Comparison of ENCODE assay signal across 8 mouse cellular contexts in genomic region chr19:5071545-5072369, GRCm38 (mm10). TPM values are rescaled to one million over a fixed set of nuclear protein-coding genes. Genes with fewer than 3 reads are reported as not detected.
DNase-seq lines count a peak whose midpoint lies in the region; ATAC-seq lines count a peak whose summit lies in the region.

No protein-coding gene starts in this region.

- 2% methylated on average over 40 of the region's 40 CpGs for WGBS in intestine, embryonic 15.5 days
- under 1% methylated on average over 39 of the region's 40 CpGs for WGBS in neural tube, embryonic 13.5 days

- DNase-seq in 3T3-L1 (ENCODE audit: low read depth, low spot score) (peak; percentile 99), MN1 (ENCODE audit: low spot score) (peak; percentile 91)
- DNase-seq in embryo, embryonic 10.5 days (ENCODE audit: low spot score), result peak; percentile 96
- peak; percentile 84 to 87 for DNase-seq in lung, adult 18-20 months
- DNase-seq in right cerebral cortex, adult 18-20 months, result no peak

- peak overlapping the region; percentile 90 for H3K4me2 ChIP-seq in intestine, embryonic 15.5 days (replicated peaks)
- peak overlapping the region; percentile 76 for H3K4me2 ChIP-seq in neural tube, embryonic 13.5 days

- ATAC-seq in granulocyte monocyte progenitor cell, adult 5-6 weeks (replicated peaks; ENCODE audit: poor library complexity, severe bottlenecking), result peak; percentile 72
- peak; percentile 90 for ATAC-seq in intestine, embryonic 15.5 days
- ATAC-seq in neural tube, embryonic 13.5 days (ENCODE audit: low read depth), result peak; percentile 78

- no peaks in the 10 kb centered on the region for H3K36me3 ChIP-seq in intestine, embryonic 15.5 days
- H3K36me3 ChIP-seq in neural tube, embryonic 13.5 days, result no peaks in the 10 kb centered on the region

- H3K27me3 ChIP-seq in intestine, embryonic 15.5 days (replicated peaks), result peaks cover 21% of the 10 kb centered on the region
- H3K27me3 ChIP-seq in neural tube, embryonic 13.5 days, result peaks cover 62% of the 10 kb centered on the region

- H3K9me3 ChIP-seq in intestine, embryonic 15.5 days, result no peaks in the 10 kb centered on the region
- H3K9me3 ChIP-seq in neural tube, embryonic 13.5 days, result no peaks in the 10 kb centered on the region

- H3K9ac ChIP-seq in intestine, embryonic 15.5 days, result peak overlapping the region; percentile 48
- H3K9ac ChIP-seq in neural tube, embryonic 13.5 days, result peak overlapping the region; percentile 68

- H3K4me3 ChIP-seq in intestine, embryonic 15.5 days (replicated peaks), result peak overlapping the region; percentile 55
- H3K4me3 ChIP-seq in neural tube, embryonic 13.5 days, result peak overlapping the region; percentile 43

- peak overlapping the region; percentile 88 for H3K27ac ChIP-seq in intestine, embryonic 15.5 days
- H3K27ac ChIP-seq in neural tube, embryonic 13.5 days (replicated peaks), result peak overlapping the region; percentile 79

- peaks cover 56% of the 10 kb centered on the region for H3K4me1 ChIP-seq in intestine, embryonic 15.5 days (replicated peaks)
- H3K4me1 ChIP-seq in neural tube, embryonic 13.5 days (replicated peaks), result peaks cover 62% of the 10 kb centered on the region

RNA-seq across cellular contexts. Expression of gene Cd248, which starts 3.9 kb away (rescaled TPM):
- not detected in 2 replicates for total RNA-seq in granulocyte monocyte progenitor cell, adult 5-6 weeks (2014; fragmentation: Nextera tagmentation)
- total RNA-seq in granulocyte monocyte progenitor cell, adult 5-6 weeks (2017), result not detected in 2 replicates
- polyA plus RNA-seq in intestine, embryonic 15.5 days (2015; fragmentation: Nextera tagmentation; extraction: Ambion mirVana), result 47.7 and 48.0 TPM in 2 replicates
- polyA plus RNA-seq in neural tube, embryonic 13.5 days (2015; fragmentation: Nextera tagmentation; extraction: Ambion mirVana), result 26.3 and 28.2 TPM in 2 replicates

RNA-seq across cellular contexts. Expression of gene Tmem151a, which starts 13.6 kb away (rescaled TPM):
- total RNA-seq in granulocyte monocyte progenitor cell, adult 5-6 weeks (2014; fragmentation: Nextera tagmentation), result 5.1 TPM in 1 of 2 replicates, not detected in the other
- total RNA-seq in granulocyte monocyte progenitor cell, adult 5-6 weeks (2017), result 0.62 TPM in 1 of 2 replicates, not detected in the other
- 5.6 and 6.5 TPM in 2 replicates for polyA plus RNA-seq in intestine, embryonic 15.5 days (2015; fragmentation: Nextera tagmentation; extraction: Ambion mirVana)
- polyA plus RNA-seq in neural tube, embryonic 13.5 days (2015; fragmentation: Nextera tagmentation; extraction: Ambion mirVana), result 8.4 and 10.1 TPM in 2 replicates

RNA-seq across cellular contexts. Expression of gene Yif1a, which starts 16.6 kb away (rescaled TPM):
- 37.3 and 51.9 TPM in 2 replicates for total RNA-seq in granulocyte monocyte progenitor cell, adult 5-6 weeks (2014; fragmentation: Nextera tagmentation)
- 14.6 and 17.2 TPM in 2 replicates for total RNA-seq in granulocyte monocyte progenitor cell, adult 5-6 weeks (2017)
- polyA plus RNA-seq in intestine, embryonic 15.5 days (2015; fragmentation: Nextera tagmentation; extraction: Ambion mirVana), result 109 and 126 TPM in 2 replicates
- polyA plus RNA-seq in neural tube, embryonic 13.5 days (2015; fragmentation: Nextera tagmentation; extraction: Ambion mirVana), result 51.3 and 67.5 TPM in 2 replicates

RNA-seq across cellular contexts. Expression of gene Rin1, which starts 21.5 kb away (rescaled TPM):
- not detected in 2 replicates for total RNA-seq in granulocyte monocyte progenitor cell, adult 5-6 weeks (2014; fragmentation: Nextera tagmentation)
- 0.21 and 1.0 TPM in 2 replicates for total RNA-seq in granulocyte monocyte progenitor cell, adult 5-6 weeks (2017)
- polyA plus RNA-seq in intestine, embryonic 15.5 days (2015; fragmentation: Nextera tagmentation; extraction: Ambion mirVana), result 2.7 and 3.9 TPM in 2 replicates
- 1.4 TPM in 2 replicates for polyA plus RNA-seq in neural tube, embryonic 13.5 days (2015; fragmentation: Nextera tagmentation; extraction: Ambion mirVana)

RNA-seq across cellular contexts. Expression of gene Cnih2, which starts 26.6 kb away (rescaled TPM):
- total RNA-seq in granulocyte monocyte progenitor cell, adult 5-6 weeks (2014; fragmentation: Nextera tagmentation), result not detected in 2 replicates
- not detected in 2 replicates for total RNA-seq in granulocyte monocyte progenitor cell, adult 5-6 weeks (2017)
- polyA plus RNA-seq in intestine, embryonic 15.5 days (2015; fragmentation: Nextera tagmentation; extraction: Ambion mirVana), result 12.7 and 13.4 TPM in 2 replicates
- polyA plus RNA-seq in neural tube, embryonic 13.5 days (2015; fragmentation: Nextera tagmentation; extraction: Ambion mirVana), result 267 and 318 TPM in 2 replicates
